Mouse (Mus musculus): ENCODE results near the gene Aftph. TPM values are rescaled to one million over a fixed set of nuclear protein-coding genes. Genes with fewer than 3 reads are reported as not detected.

Gene Aftph
- polyA plus RNA-seq, 1 experiment from 2014 or later = 21.2 TPM

- Histone ChIP-seq H3K27me3 (replicated peaks; ENCODE audit: control insufficient read depth, insufficient read depth, low read length) (no peaks in the 10 kb centered on the region), H3K4me3 (ENCODE audit: low read length) (no peak overlapping the region), H3K36me3 (ENCODE audit: control insufficient read depth, insufficient read depth, low read length) (no peaks in the 10 kb centered on the region), H3K4me2 (ENCODE audit: low read depth, low read length) (no peak overlapping the region), H3K9ac (ENCODE audit: low read depth, low read length) (no peak overlapping the region), H3K27ac (ENCODE audit: low read length) (no peak overlapping the region), H3K9me3 (ENCODE audit: control insufficient read depth, low read length) (no peaks in the 10 kb centered on the region), H3K4me1 (ENCODE audit: control insufficient read depth, insufficient read depth, low read length) (peaks cover 14% of the 10 kb centered on the region)
- WGBS = 68% methylated on average over 3 of the region's 3 CpGs
- ATAC-seq = no peak
Measured at GRCm38 (mm10) chr11:20659094-20659493, 82.3 kb downstream of the Aftph start.

GRCm38 (mm10) chr11:20656711-20657057 lies 84.7 kb downstream of the Aftph start:
- no peaks in the 10 kb centered on the region for H3K9me3 ChIP-seq (ENCODE audit: control insufficient read depth, low read length)
- no peaks in the 10 kb centered on the region for H3K36me3 ChIP-seq (ENCODE audit: control insufficient read depth, insufficient read depth, low read length)
- WGBS = 34% methylated on average over 10 of the region's 10 CpGs
- H3K27me3 ChIP-seq (replicated peaks; ENCODE audit: control insufficient read depth, insufficient read depth, low read length) = no peaks in the 10 kb centered on the region
- ATAC-seq = 0 out of 2 replicates have a peak, but pooled peaks have one; percentile 28
- peaks cover 14% of the 10 kb centered on the region for H3K4me1 ChIP-seq (ENCODE audit: control insufficient read depth, insufficient read depth, low read length)
- peak overlapping the region; percentile 32 for H3K4me2 ChIP-seq (ENCODE audit: low read depth, low read length)
- peak overlapping the region; percentile 23 for H3K4me3 ChIP-seq (ENCODE audit: low read length)
- peak overlapping the region; percentile 44 for H3K27ac ChIP-seq (ENCODE audit: low read length)
- peak overlapping the region; percentile 47 for H3K9ac ChIP-seq (ENCODE audit: low read depth, low read length)

GRCm38 (mm10) chr11:20655795-20656710 lies 85.3 kb downstream of the Aftph start:
- peak; percentile 81 for ATAC-seq
- Histone ChIP-seq H3K4me3 (ENCODE audit: low read length) (peak overlapping the region; percentile 23), H3K9ac (ENCODE audit: low read depth, low read length) (peak overlapping the region; percentile 47), H3K4me2 (ENCODE audit: low read depth, low read length) (peak overlapping the region; percentile 32), H3K27me3 (replicated peaks; ENCODE audit: control insufficient read depth, insufficient read depth, low read length) (no peaks in the 10 kb centered on the region), H3K36me3 (ENCODE audit: control insufficient read depth, insufficient read depth, low read length) (0 out of 2 replicates have a peak, but pooled peaks cover 2% of the 10 kb centered on the region), H3K9me3 (ENCODE audit: control insufficient read depth, low read length) (no peaks in the 10 kb centered on the region), H3K27ac (ENCODE audit: low read length) (peak overlapping the region; percentile 77), H3K4me1 (ENCODE audit: control insufficient read depth, insufficient read depth, low read length) (peaks cover 18% of the 10 kb centered on the region)
- 18% methylated on average over 18 of the region's 18 CpGs for WGBS

- Histone ChIP-seq H3K4me2 (ENCODE audit: low read depth, low read length) (no peak overlapping the region), H3K4me1 (ENCODE audit: control insufficient read depth, insufficient read depth, low read length) (peaks cover 37% of the 10 kb centered on the region), H3K9ac (ENCODE audit: low read depth, low read length) (no peak overlapping the region), H3K27ac (ENCODE audit: low read length) (no peak overlapping the region), H3K9me3 (ENCODE audit: control insufficient read depth, low read length) (no peaks in the 10 kb centered on the region), H3K36me3 (ENCODE audit: control insufficient read depth, insufficient read depth, low read length) (peaks cover 12% of the 10 kb centered on the region), H3K27me3 (replicated peaks; ENCODE audit: control insufficient read depth, insufficient read depth, low read length) (no peaks in the 10 kb centered on the region), H3K4me3 (ENCODE audit: low read length) (no peak overlapping the region)
- ATAC-seq = no peak
- 63% methylated on average over 1 of the region's 1 CpGs for WGBS
Measured at GRCm38 (mm10) chr11:20651166-20651565, 90.2 kb downstream of the Aftph start.

GRCm38 (mm10) chr11:20650006-20650639 lies 91.3 kb downstream of the Aftph start:
- H3K4me3 ChIP-seq (ENCODE audit: low read length) = no peak overlapping the region
- H3K9ac ChIP-seq (ENCODE audit: low read depth, low read length) = no peak overlapping the region
- no peaks in the 10 kb centered on the region for H3K9me3 ChIP-seq (ENCODE audit: control insufficient read depth, low read length)
- H3K36me3 ChIP-seq (ENCODE audit: control insufficient read depth, insufficient read depth, low read length) = peaks cover 12% of the 10 kb centered on the region
- no peak overlapping the region for H3K27ac ChIP-seq (ENCODE audit: low read length)
- H3K4me2 ChIP-seq (ENCODE audit: low read depth, low read length) = no peak overlapping the region
- peaks cover 28% of the 10 kb centered on the region for H3K4me1 ChIP-seq (ENCODE audit: control insufficient read depth, insufficient read depth, low read length)
- WGBS = 83% methylated on average over 17 of the region's 17 CpGs
- no peaks in the 10 kb centered on the region for H3K27me3 ChIP-seq (replicated peaks; ENCODE audit: control insufficient read depth, insufficient read depth, low read length)
- ATAC-seq = no peak

- no peak for ATAC-seq
- no peak overlapping the region for H3K27ac ChIP-seq (ENCODE audit: low read length)
- no peaks in the 10 kb centered on the region for H3K9me3 ChIP-seq (ENCODE audit: control insufficient read depth, low read length)
- H3K4me1 ChIP-seq (ENCODE audit: control insufficient read depth, insufficient read depth, low read length) = peaks cover 33% of the 10 kb centered on the region
- no peak overlapping the region for H3K9ac ChIP-seq (ENCODE audit: low read depth, low read length)
- no peak overlapping the region for H3K4me2 ChIP-seq (ENCODE audit: low read depth, low read length)
- H3K4me3 ChIP-seq (ENCODE audit: low read length) = no peak overlapping the region
- H3K36me3 ChIP-seq (ENCODE audit: control insufficient read depth, insufficient read depth, low read length) = peaks cover 12% of the 10 kb centered on the region
- H3K27me3 ChIP-seq (replicated peaks; ENCODE audit: control insufficient read depth, insufficient read depth, low read length) = no peaks in the 10 kb centered on the region
- WGBS = 74% methylated on average over 5 of the region's 5 CpGs
Measured at GRCm38 (mm10) chr11:20649477-20649876, 91.9 kb downstream of the Aftph start.

- Histone ChIP-seq H3K9me3 (ENCODE audit: control insufficient read depth, low read length) (no peaks in the 10 kb centered on the region), H3K27me3 (replicated peaks; ENCODE audit: control insufficient read depth, insufficient read depth, low read length) (no peaks in the 10 kb centered on the region), H3K4me3 (ENCODE audit: low read length) (no peak overlapping the region), H3K4me1 (ENCODE audit: control insufficient read depth, insufficient read depth, low read length) (peaks cover 34% of the 10 kb centered on the region), H3K4me2 (ENCODE audit: low read depth, low read length) (no peak overlapping the region), H3K36me3 (ENCODE audit: control insufficient read depth, insufficient read depth, low read length) (peaks cover 12% of the 10 kb centered on the region), H3K27ac (ENCODE audit: low read length) (no peak overlapping the region; the same call in 1 of the 2 replicates), H3K9ac (ENCODE audit: low read depth, low read length) (no peak overlapping the region; the same call in 1 of the 2 replicates)
- ATAC-seq = no peak
- 60% methylated on average over 19 of the region's 19 CpGs for WGBS
Measured at GRCm38 (mm10) chr11:20647902-20648625, 93.3 kb downstream of the Aftph start.

GRCm38 (mm10) chr11:20646986-20647726 lies 94.2 kb downstream of the Aftph start:
- no peak overlapping the region for H3K4me3 ChIP-seq (ENCODE audit: low read length)

More at GRCm38 (mm10) chr11:20646986-20647726, 94.2 kb downstream of the Aftph start:
- Histone ChIP-seq H3K4me1 (ENCODE audit: control insufficient read depth, insufficient read depth, low read length) (peaks cover 36% of the 10 kb centered on the region), H3K36me3 (ENCODE audit: control insufficient read depth, insufficient read depth, low read length) (peaks cover 12% of the 10 kb centered on the region), H3K9me3 (ENCODE audit: control insufficient read depth, low read length) (no peaks in the 10 kb centered on the region), H3K27me3 (replicated peaks; ENCODE audit: control insufficient read depth, insufficient read depth, low read length) (no peaks in the 10 kb centered on the region), H3K9ac (ENCODE audit: low read depth, low read length) (no peak overlapping the region), H3K27ac (ENCODE audit: low read length) (no peak overlapping the region; the same call in 1 of the 2 replicates), H3K4me2 (ENCODE audit: low read depth, low read length) (no peak overlapping the region)
- WGBS = 46% methylated on average over 10 of the region's 10 CpGs
- no peak for ATAC-seq

All from intestine, embryonic 16.5 days (tissue).